Mouse (Mus musculus) limb, embryonic 14.5 days (tissue): ENCODE data around the gene Ccdc17. TPM values are rescaled to one million over a fixed set of nuclear protein-coding genes. Genes with fewer than 3 reads are reported as not detected.

Experiments
- ATAC-seq: fragments of 200-750 bp; cut with Nextera tagmentation; 2 replicates; pipeline ENCODE4 v1.8.0; 2017; ENCODE audit warnings: low read depth, moderate number of reproducible peaks, moderate TSS enrichment; ENCODE audit not compliant: low FRiP score
- DNase-seq: peaks from one replicate; pipeline ENCODE4 v3.0.0-alpha.2; 2015; ENCODE audit warnings: low spot score
- H3K27ac ChIP-seq: fragments of 300-500 bp; sonication (generic); replicated peaks from 2 replicates; pipeline ENCODE4 v1.5.1; 2014; ENCODE audit warnings: low read depth, mild to moderate bottlenecking, low read length, moderate library complexity, mixed read lengths
- H3K27me3 ChIP-seq: fragments of 300-500 bp; sonication (generic); 2 replicates; pipeline ENCODE4 v1.6.1; 2014; ENCODE audit warnings: low read length, mixed read lengths; ENCODE audit not compliant: control insufficient read depth, insufficient read depth
- H3K36me3 ChIP-seq: fragments of 300-500 bp; sonication (generic); 2 replicates; pipeline ENCODE4 v1.6.1; 2014; ENCODE audit warnings: mild to moderate bottlenecking, low read length, moderate library complexity, mixed read lengths; ENCODE audit not compliant: control insufficient read depth, insufficient read depth
- H3K4me1 ChIP-seq: fragments of 300-500 bp; sonication (generic); 2 replicates; pipeline ENCODE4 v1.6.1; 2014; ENCODE audit warnings: antibody characterized with exemption, low read length, mixed read lengths; ENCODE audit not compliant: control insufficient read depth, insufficient read depth
- H3K4me2 ChIP-seq: fragments of 300-500 bp; sonication (generic); replicated peaks from 2 replicates; pipeline ENCODE4 v1.6.1; 2014; ENCODE audit warnings: low read depth, mild to moderate bottlenecking, low read length, moderate library complexity; ENCODE audit not compliant: severe bottlenecking
- H3K4me3 ChIP-seq: fragments of 300-500 bp; sonication (generic); replicated peaks from 2 replicates; pipeline ENCODE4 v1.5.1; 2014; ENCODE audit warnings: low read length
- H3K9ac ChIP-seq: fragments of 300-500 bp; sonication (generic); 2 replicates; pipeline ENCODE4 v1.6.1; 2014; ENCODE audit warnings: mild to moderate bottlenecking, low read depth, low read length, moderate library complexity; ENCODE audit not compliant: severe bottlenecking
- H3K9me3 ChIP-seq: fragments of 300-500 bp; sonication (generic); 2 replicates; pipeline ENCODE4 v1.6.1; 2016; ENCODE audit warnings: low read length; ENCODE audit not compliant: control insufficient read depth
- POLR2A ChIP-seq: fragments of 200-500 bp; IDR thresholded peaks from 2 replicates; pipeline ENCODE4 v1.8.0; 2012; ENCODE audit warnings: inconsistent platforms, mild to moderate bottlenecking, moderate library complexity, borderline replicate concordance; ENCODE audit not compliant: insufficient read depth, insufficient read length; ENCODE audit errors: extremely low read depth
- WGBS: fragments of 180-500 bp; shearing (Covaris S2); extraction: QIAGEN DNeasy Blood & Tissue Kit; methylation state at CpG from one replicate; pipeline ENCODE4 v1.1.7; 2014; 5-methylcytosine and 5-hydroxymethylcytosine counted together
- polyA plus RNA-seq, 2 experiments: library from polyadenylated mRNA; depleted of rRNA in 1 of 2; stranded (reverse) in 1 of 2; unstranded in 1 of 2; fragments of >200 nt; fragmentation: Nextera tagmentation in 1 of 2; extraction: Ambion mirVana in 1 of 2; gene quantifications; 2 replicates each; pipeline versions ENCODE4 v1.2.1 to v1.2.3; 2012 to 2014

Ccdc17 gene
- polyA plus RNA-seq, 2 experiments = 4.1 to 5.3 TPM

GRCm38 (mm10) chr4:116645624-116646023, 49.2 kb downstream of the Ccdc17 start:
- no peak overlapping the region for H3K4me3 ChIP-seq
- no peak overlapping the region for H3K27ac ChIP-seq
- 87% methylated on average over 7 of the region's 7 CpGs for WGBS
- no peak overlapping the region for H3K9ac ChIP-seq
- ATAC-seq (no peak), DNase-seq (no peak)
- H3K4me2 ChIP-seq = no peak overlapping the region
- H3K27me3 ChIP-seq = no peaks in the 10 kb centered on the region
- peaks cover 72% of the 10 kb centered on the region for H3K36me3 ChIP-seq
- H3K9me3 ChIP-seq = no peaks in the 10 kb centered on the region
- no peak for TF ChIP-seq POLR2A
- peaks cover 9% of the 10 kb centered on the region for H3K4me1 ChIP-seq

GRCm38 (mm10) chr4:116649411-116649810, 53.0 kb downstream of the Ccdc17 start:
- Histone ChIP-seq H3K4me2 (peak overlapping the region; percentile 87; the same call in 1 of the 2 replicates), H3K36me3 (peaks cover 37% of the 10 kb centered on the region), H3K4me3 (peak overlapping the region; percentile 93; the same call in 1 of the 2 replicates), H3K4me1 (peaks cover 9% of the 10 kb centered on the region), H3K27ac (no peak overlapping the region), H3K9me3 (no peaks in the 10 kb centered on the region), H3K27me3 (no peaks in the 10 kb centered on the region), H3K9ac (no peak overlapping the region)
- no peak for DNase-seq
- WGBS = 93% methylated on average over 2 of the region's 2 CpGs
- no peak for ATAC-seq
- TF ChIP-seq POLR2A = no peak

Other genes with a start within 250 kb of the Ccdc17 start
- 54.7 and 83.6 TPM in 2 replicates for gene Mast2, start 132.5 kb upstream of the Ccdc17 start, polyA plus RNA-seq (2012; rRNA removed)
- gene Mast2, start 132.5 kb upstream of the Ccdc17 start, polyA plus RNA-seq (2014; fragmentation: Nextera tagmentation; extraction: Ambion mirVana) = 24.1 and 31.2 TPM in 2 replicates
- gene Ipp, start 89.1 kb upstream of the Ccdc17 start, polyA plus RNA-seq (2012; rRNA removed) = 5.6 and 6.1 TPM in 2 replicates
- 3.1 and 3.9 TPM in 2 replicates for gene Ipp, start 89.1 kb upstream of the Ccdc17 start, polyA plus RNA-seq (2014; fragmentation: Nextera tagmentation; extraction: Ambion mirVana)
- 10.2 and 12.6 TPM in 2 replicates for gene Tmem69, start 40.7 kb upstream of the Ccdc17 start, polyA plus RNA-seq (2012; rRNA removed)
- 20.6 and 21.9 TPM in 2 replicates for gene Tmem69, start 40.7 kb upstream of the Ccdc17 start, polyA plus RNA-seq (2014; fragmentation: Nextera tagmentation; extraction: Ambion mirVana)
- 45.4 and 60.0 TPM in 2 replicates for gene Gpbp1l1, start 39.0 kb upstream of the Ccdc17 start, polyA plus RNA-seq (2012; rRNA removed)
- gene Gpbp1l1, start 39.0 kb upstream of the Ccdc17 start, polyA plus RNA-seq (2014; fragmentation: Nextera tagmentation; extraction: Ambion mirVana) = 38.0 and 42.0 TPM in 2 replicates
- gene Nasp, start 31.3 kb downstream of the Ccdc17 start, polyA plus RNA-seq (2012; rRNA removed) = 95.9 and 153 TPM in 2 replicates
- 132 and 140 TPM in 2 replicates for gene Nasp, start 31.3 kb downstream of the Ccdc17 start, polyA plus RNA-seq (2014; fragmentation: Nextera tagmentation; extraction: Ambion mirVana)
- gene Akr1a1, start 55.0 kb downstream of the Ccdc17 start, polyA plus RNA-seq (2012; rRNA removed) = 676 and 711 TPM in 2 replicates
- gene Akr1a1, start 55.0 kb downstream of the Ccdc17 start, polyA plus RNA-seq (2014; fragmentation: Nextera tagmentation; extraction: Ambion mirVana) = 826 and 834 TPM in 2 replicates
- 336 and 418 TPM in 2 replicates for gene Prdx1, start 88.9 kb downstream of the Ccdc17 start, polyA plus RNA-seq (2012; rRNA removed)
- 1,041 and 1,088 TPM in 2 replicates for gene Prdx1, start 88.9 kb downstream of the Ccdc17 start, polyA plus RNA-seq (2014; fragmentation: Nextera tagmentation; extraction: Ambion mirVana)
- 18.1 and 18.4 TPM in 2 replicates for gene Mmachc, start 111.8 kb downstream of the Ccdc17 start, polyA plus RNA-seq (2012; rRNA removed)
- 7.6 and 9.0 TPM in 2 replicates for gene Mmachc, start 111.8 kb downstream of the Ccdc17 start, polyA plus RNA-seq (2014; fragmentation: Nextera tagmentation; extraction: Ambion mirVana)
- 53.7 and 70.4 TPM in 2 replicates for gene Ccdc163, start 111.9 kb downstream of the Ccdc17 start, polyA plus RNA-seq (2012; rRNA removed)
- 21.2 and 24.3 TPM in 2 replicates for gene Ccdc163, start 111.9 kb downstream of the Ccdc17 start, polyA plus RNA-seq (2014; fragmentation: Nextera tagmentation; extraction: Ambion mirVana)
- 7.3 and 8.5 TPM in 2 replicates for gene Tesk2, start 124.3 kb downstream of the Ccdc17 start, polyA plus RNA-seq (2012; rRNA removed)
- 9.2 and 10.3 TPM in 2 replicates for gene Tesk2, start 124.3 kb downstream of the Ccdc17 start, polyA plus RNA-seq (2014; fragmentation: Nextera tagmentation; extraction: Ambion mirVana)
- gene Toe1, start 211.0 kb downstream of the Ccdc17 start, polyA plus RNA-seq (2012; rRNA removed) = 44.1 and 44.6 TPM in 2 replicates
- 35.9 TPM in 2 replicates for gene Toe1, start 211.0 kb downstream of the Ccdc17 start, polyA plus RNA-seq (2014; fragmentation: Nextera tagmentation; extraction: Ambion mirVana)
- 26.8 and 28.2 TPM in 2 replicates for gene Mutyh, start 211.1 kb downstream of the Ccdc17 start, polyA plus RNA-seq (2012; rRNA removed)
- gene Mutyh, start 211.1 kb downstream of the Ccdc17 start, polyA plus RNA-seq (2014; fragmentation: Nextera tagmentation; extraction: Ambion mirVana) = 10.2 and 11.0 TPM in 2 replicates
- 0.57 and 0.79 TPM in 2 replicates for gene Hpdl, start 225.1 kb downstream of the Ccdc17 start, polyA plus RNA-seq (2012; rRNA removed)
- 0.39 and 1.1 TPM in 2 replicates for gene Hpdl, start 225.1 kb downstream of the Ccdc17 start, polyA plus RNA-seq (2014; fragmentation: Nextera tagmentation; extraction: Ambion mirVana)